Mouse (Mus musculus) left cerebral cortex, postnatal 4 days (tissue): ENCODE measurements around the gene a. TPM values are rescaled to one million over a fixed set of nuclear protein-coding genes. Genes with fewer than 3 reads are reported as not detected.
"Not testable (repeated sequence)": the region's sequence is repeated elsewhere in the genome, so short reads cannot be mapped to it uniquely, and the experiment has no call there.

Experiments
- DNase-seq: peaks from one replicate; pipeline ENCODE4 v3.0.0-alpha.2; 2022
- intact Hi-C: fragments of 180-260 bp; cut with DNase I; formaldehyde crosslinking; loops from one replicate; pipeline ENCODE4 v1.15.1; 2025
- total RNA-seq, 2 experiments: library from RNA; stranded (reverse); gene quantifications; 2 replicates each; pipeline ENCODE4 v1.2.3; 2021

The a gene
- total RNA-seq, 2 experiments from 2014 or later, result 1.1 TPM; not detected in 1

DNA sequence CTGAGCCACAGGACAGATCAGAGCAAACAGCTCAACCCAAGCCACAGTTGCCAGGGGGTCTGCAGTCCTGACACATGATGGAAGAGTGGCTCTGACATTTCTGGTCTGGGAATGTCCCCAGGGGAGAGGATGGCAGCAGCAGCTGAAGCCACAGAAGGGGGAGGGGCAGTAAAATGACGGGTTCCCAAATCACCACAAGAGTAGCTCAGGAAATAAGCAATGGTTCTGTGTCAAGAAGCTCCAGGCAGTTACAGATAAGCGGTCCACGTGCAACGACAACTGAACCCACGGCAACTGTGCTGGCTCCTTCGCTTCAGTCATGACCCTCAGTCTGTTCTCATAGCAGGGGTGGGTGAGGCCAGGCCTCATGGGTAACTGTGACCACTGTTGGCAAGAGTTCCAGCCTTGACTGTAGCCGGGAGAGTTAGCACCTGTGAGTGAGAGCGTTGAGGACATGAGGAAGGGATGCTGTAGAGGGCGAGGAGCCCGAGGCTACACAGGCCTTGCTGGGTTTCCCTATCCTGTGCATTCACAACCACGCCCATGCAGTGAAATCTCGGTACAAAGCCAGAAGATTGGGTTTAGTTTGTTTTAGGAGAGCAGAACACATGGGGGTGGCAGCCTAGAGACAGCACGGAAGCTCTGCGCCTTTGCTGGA, 178.7 kb downstream of the a start:
- DNase-seq, result peak; percentile 47
- intact Hi-C loops, result not testable (repeated sequence)

DNA sequence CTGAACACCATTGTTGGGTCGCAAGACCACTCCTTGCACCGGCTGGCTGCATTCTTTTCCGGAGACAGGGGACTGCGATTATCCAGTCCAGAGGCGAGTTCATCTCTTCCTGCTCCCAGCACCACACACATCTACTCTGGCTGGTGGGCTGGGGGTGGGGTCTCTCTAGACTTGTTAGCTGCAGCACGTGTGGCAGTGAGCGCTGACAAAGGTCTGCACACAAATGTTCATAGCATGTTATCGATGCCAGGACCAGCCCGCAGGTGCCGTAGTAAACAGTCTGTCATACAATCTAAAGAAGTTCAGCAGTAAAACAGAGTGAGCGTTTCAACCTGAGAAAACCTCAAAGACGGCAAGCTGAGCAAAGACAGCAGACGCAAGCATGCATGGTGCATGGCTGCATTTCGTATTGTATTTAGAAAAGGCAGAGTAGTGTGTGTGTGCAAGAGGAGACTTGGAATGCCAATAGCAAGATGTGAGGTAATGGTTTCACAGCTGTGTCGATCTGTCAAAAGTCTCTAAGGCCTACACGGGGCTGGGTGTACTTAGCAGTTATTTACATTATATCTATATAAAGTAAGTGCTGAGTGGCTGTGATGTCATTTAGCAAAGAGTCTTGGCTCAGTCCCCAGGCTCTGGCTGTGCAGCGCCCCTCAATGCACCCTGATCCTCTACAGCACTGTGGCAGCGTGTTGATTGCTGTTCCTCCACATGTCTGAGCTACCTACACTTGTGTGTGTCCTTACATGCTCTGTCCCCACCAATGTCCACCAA, 180.9 kb downstream of the a start:
- no peak for DNase-seq
- intact Hi-C loops, result no loop called here

GRCm38 (mm10) chr2:154972981-154973380, 181.8 kb downstream of the a start:
- no peak for DNase-seq
- intact Hi-C loops, result no loop called here

DNA sequence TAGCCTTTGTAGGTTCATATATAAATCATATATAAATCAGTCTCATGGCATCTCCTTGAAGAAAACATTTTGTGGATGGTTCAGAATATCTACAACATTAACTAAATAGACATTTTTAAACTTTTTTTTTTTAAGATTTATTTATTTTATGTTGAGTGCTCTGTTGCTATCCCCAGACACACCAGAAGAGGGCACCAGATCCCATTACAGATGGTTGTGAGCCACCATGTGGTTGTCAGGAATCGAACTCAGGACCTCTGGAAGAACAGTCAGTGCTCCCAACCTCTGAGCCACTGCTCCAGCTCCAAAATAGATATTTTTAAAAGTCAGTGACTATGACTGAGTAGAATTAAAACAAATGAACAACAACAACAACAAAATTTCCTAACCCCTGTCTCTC, 195.4 kb downstream of the a start:
- no peak for DNase-seq
- intact Hi-C loops, result no loop called here

- DNase-seq, result no peak
- intact Hi-C loops, result no loop called here
Observed at GRCm38 (mm10) chr2:154991411-154991810, 200.2 kb downstream of the a start.

GRCm38 (mm10) chr2:154992083-154992482, 200.9 kb downstream of the a start:
- no peak for DNase-seq
- intact Hi-C loops, result no loop called here

DNA sequence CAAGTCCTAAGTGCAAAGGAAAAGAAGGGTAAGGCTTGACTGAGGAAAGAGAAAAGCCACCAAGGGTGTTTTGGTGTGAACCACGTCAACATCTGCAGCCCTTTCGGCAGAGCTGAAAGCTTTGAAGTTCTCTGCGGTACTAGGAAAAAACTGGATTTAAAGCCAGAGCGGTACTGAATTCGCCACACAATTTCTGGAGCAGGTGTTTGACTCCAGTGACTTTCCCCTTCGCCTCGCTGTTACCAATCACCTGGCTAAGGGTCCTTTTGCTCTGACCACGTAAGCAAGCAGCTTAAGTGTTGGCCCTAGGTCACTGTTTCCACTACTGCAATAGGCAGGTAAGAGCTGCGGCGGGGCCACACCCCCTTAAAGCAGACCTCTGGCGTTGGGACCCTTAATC, 214.3 kb downstream of the a start:
- no peak for DNase-seq
- intact Hi-C loops, result no loop called here

- intact Hi-C loops, result no loop called here
Observed at GRCm38 (mm10) chr2:155011086-155011656, 220.0 kb downstream of the a start.

DNA sequence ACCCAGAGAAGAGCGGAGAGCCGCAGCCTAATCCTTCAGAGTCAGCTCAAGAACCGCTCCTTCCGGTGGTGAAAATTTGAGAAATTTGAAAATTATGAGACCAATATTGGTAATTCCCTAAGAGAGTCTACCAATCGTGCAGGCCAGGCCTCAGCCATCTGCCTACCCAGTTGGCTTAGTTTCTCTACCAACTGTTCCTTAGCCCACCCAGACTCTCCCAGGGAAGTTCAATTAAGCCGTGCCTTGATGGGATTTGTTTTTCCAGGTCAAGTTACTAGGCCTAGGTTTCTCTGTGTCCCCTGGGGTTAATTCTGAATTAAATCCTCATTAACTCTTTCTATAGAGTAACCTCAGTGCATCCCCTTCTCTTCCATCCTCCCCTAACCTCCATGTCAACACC, 221.8 kb downstream of the a start:
- peak; percentile 33 for DNase-seq
- intact Hi-C loops, result no loop called here

More at GRCm38 (mm10) chr2:155011086-155011656, 220.0 kb downstream of the a start:
- DNase-seq, result no peak

DNA sequence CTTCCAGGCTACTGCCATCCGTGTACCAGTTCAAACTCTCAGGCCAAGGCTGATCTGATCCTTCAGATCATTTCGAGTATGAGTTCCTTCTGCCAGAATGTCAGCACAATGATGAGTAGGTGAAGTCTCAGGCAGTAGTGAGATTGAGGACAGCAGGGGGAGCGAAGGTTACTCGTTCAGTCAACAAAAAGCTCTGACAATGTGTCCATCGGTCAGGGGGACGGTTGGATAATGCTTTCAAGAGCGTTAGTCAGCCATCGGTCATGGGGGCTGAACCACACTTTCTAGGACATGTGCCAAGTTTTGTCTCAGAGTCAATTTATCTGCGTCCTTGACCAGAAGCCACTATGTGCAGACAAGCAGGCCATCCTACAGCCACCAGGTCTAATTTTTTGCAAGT, 225.5 kb downstream of the a start:
- DNase-seq, intact Hi-C loops: not testable (repeated sequence)

- DNase-seq, intact Hi-C loops: not testable (repeated sequence)
Observed at GRCm38 (mm10) chr2:155018251-155018755, 227.1 kb downstream of the a start, which contains the start of gene Gm14226. Gene Gm14226 (plus strand): TSS chr2:155018266.

DNA sequence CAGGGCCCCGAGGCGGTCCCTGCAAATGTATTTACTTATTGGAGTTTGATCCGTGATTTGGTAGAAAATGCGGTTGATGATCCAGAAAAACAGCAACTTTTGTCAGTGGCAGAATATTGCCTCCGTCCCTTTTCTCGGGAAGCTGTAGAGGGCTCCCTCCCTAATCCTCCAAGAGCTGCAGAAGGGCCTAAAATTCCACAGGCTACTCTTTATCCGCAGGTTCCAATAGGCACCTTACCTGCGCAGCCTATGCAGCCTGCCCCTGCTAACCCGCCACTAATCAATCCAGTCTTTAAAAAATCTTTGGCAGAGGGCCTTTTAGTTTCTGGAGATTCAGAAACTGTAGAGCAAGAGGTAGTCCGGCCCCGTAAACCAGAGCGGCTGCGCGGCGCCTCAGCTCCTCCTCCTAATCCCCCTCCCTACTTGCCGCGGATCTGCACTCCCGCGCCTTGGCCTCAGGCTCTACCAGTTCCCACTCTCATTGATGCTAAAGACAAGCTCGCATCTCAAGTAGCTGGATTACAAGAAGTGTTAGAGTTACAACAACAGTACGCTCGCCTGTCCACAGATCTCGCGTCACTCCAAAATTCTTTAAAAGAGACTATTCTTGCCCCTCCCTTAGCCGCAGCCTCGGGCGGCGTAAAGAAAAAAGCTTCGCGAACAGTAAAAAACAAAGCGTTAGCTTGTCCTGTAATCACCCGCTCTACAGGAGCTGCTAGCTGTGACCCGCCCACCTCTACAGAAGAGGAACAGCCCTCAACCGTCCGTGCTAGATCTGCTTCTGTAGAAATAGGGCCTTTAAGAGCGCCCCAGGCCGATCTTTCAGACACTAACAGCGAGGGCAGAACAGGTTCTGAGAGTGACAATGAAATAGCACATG, 227.8 kb downstream of the a start:
- peak; percentile 78 for DNase-seq
- intact Hi-C loops, result no loop called here

DNA sequence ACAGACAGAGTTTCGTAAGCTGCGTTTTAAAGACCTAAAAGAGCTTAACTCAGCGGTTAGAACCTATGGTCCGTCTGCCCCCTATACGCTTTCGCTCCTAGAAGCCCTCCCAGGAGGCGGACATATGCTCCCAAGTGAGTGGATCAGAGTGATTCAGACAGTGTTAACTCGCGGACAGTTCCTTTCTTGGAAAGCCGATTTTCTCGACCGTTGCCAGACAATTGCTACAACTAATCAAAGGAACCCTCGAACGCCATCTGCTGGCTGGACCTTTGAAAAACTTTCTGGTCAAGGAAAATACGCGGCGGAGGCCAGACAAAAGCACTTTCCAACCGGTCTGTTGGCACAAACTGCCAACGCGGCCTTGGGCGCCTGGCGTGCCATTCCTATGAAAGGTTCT, 228.5 kb downstream of the a start:
- intact Hi-C loops, result no loop called here
- peak; percentile 95 for DNase-seq

DNA sequence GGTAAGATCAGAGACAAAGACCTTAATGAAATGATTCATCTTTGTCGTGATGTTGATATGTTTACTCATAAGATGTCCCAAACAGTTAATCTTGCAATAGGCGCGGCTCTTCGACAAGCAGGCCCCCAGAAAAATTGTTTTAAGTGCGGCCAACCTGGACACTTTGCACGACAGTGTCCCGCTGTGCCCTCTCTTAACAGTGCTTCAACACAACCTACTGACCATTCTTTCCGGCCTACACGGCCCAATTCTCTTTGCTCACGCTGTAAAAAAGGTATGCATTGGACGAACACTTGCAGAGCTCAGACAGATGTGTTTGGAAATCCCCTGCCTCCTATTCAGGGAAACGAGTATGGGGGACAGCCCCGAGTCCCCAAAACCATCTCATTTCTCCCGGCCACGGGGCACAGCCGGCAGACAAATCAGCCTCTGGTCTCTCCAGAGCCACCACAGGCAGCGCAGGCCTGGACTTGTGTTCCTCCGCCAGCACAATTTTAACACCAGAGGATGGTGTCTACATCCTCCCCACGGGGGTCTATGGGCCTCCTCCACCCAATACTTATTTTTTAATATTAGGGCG, 229.1 kb downstream of the a start:
- DNase-seq, intact Hi-C loops: not testable (repeated sequence)

DNA sequence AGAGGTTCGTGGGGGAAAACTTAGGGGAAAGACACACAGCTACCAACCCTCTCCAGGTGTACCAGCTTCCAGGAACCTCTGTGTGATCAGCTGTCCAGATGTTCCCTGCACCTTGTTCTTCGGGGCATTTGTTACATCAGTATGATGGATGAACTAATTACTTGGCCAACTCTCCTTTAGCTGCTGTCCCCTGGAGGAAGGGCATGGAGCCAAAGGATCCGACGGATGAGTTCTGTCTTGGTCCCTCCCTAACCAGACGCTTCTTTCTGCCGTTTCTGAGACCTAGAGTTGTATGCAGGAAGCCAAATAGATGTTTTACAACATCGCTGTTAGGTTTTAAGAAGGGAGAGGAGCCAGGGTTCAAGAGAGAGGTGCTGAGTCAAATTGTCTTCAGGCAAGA, 239.6 kb downstream of the a start:
- intact Hi-C loops, result no loop called here
- DNase-seq, result peak; percentile 50

- DNase-seq, result no peak
Observed at GRCm38 (mm10) chr2:155032938-155033710, 241.9 kb downstream of the a start.

DNA sequence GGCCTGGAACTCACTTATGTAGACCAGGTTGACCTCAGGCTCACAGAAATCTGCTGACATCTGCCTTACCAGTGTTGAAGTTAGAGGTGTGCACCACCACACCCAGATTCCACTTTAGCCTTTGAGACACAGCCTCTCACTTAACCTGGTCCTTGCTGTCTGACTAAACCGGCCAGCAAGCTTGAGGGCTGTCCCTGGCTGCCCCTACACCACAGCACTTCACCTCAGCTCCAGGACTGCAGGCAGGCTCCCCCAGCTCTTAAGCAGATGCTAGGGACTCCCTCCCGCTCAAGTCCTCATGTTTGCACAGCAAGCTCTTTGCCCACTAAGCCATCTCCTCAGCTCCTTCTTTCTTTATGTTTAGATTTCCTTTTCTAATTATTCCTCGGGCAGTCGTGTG, 248.8 kb downstream of the a start:
- intact Hi-C loops, result no loop called here
- DNase-seq, result no peak

More at GRCm38 (mm10) chr2:155032938-155033710, 241.9 kb downstream of the a start:
- intact Hi-C loops, result no loop called here

DNA sequence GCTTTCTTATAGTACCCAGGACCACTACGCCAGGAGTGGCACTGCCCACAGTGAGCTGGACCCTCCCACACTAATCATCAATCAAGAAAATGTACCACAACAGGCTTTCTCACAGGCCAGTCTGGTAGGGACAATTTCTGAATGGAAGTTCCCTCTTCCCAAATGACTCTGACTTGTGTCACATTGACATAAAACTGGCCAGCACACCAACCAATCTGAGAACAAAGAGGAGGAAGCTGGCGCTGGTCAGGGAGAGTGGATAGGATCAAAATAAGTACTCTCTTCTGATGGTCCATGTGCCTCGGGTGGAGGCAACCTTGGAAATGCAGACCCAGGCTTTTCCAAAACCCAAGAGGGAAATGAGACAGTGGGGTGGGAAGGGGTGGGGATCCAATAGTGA, 253.3 kb downstream of the a start:
- intact Hi-C loops, result no loop called here
- DNase-seq, result no peak

DNA sequence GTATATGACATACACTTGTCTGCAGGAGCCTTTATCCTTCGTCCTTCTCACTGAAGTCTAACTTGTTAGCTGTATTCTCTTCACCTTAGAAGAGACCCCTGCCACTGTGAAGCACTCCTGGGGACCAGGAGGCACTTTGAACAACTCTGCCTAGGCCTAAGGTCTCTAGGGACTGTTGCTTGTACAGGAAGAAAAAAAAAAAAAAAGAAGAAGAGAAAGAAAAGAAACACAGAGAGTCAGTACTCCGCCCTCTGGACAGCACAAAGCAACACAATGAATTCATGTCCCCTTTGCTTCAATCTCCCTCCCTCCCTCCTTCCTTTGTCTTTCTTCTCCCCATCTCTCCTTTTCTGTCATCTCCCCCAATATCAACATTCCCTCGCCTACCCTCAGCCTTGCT, 253.9 kb downstream of the a start:
- intact Hi-C loops, result no loop called here
- no peak for DNase-seq

- intact Hi-C loops, result no loop called here
Observed at GRCm38 (mm10) chr2:155046803-155047202, 255.6 kb downstream of the a start.

More at GRCm38 (mm10) chr2:155046803-155047202, 255.6 kb downstream of the a start:
- DNase-seq, result no peak
